Mouse (Mus musculus) intestine, postnatal 0 days (tissue): ENCODE results near the gene Nfe2l3. TPM values are rescaled to one million over a fixed set of nuclear protein-coding genes. Genes with fewer than 3 reads are reported as not detected.
A peak's percentile ranks its signal among the peaks of the same experiment; 100 is the strongest.

Experiments
- ATAC-seq: fragments of 200-750 bp; cut with Nextera tagmentation; 2 replicates; pipeline ENCODE4 v1.8.0; 2017; ENCODE audit warnings: mild to moderate bottlenecking, moderate TSS enrichment, moderate library complexity
- H3K27ac ChIP-seq: fragments of 300-500 bp; sonication (generic); 2 replicates; pipeline ENCODE4 v1.5.1; 2014; ENCODE audit warnings: mild to moderate bottlenecking, low read depth, low read length, moderate library complexity
- H3K27me3 ChIP-seq: fragments of 300-500 bp; sonication (generic); replicated peaks from 2 replicates; pipeline ENCODE4 v1.6.1; 2014; ENCODE audit warnings: low read length, mixed read lengths; ENCODE audit not compliant: control insufficient read depth, insufficient read depth
- H3K36me3 ChIP-seq: fragments of 300-500 bp; sonication (generic); 2 replicates; pipeline ENCODE4 v1.6.1; 2014; ENCODE audit warnings: mild to moderate bottlenecking, moderate library complexity; ENCODE audit not compliant: control insufficient read depth, insufficient read depth
- H3K4me1 ChIP-seq: fragments of 300-500 bp; sonication (generic); replicated peaks from 2 replicates; pipeline ENCODE4 v1.6.1; 2014; ENCODE audit warnings: antibody characterized with exemption, low read length, mixed read lengths; ENCODE audit not compliant: control insufficient read depth, insufficient read depth
- H3K4me2 ChIP-seq: fragments of 300-500 bp; sonication (generic); replicated peaks from 2 replicates; pipeline ENCODE4 v1.6.1; 2014; ENCODE audit warnings: low read depth, mild to moderate bottlenecking, moderate library complexity
- H3K4me3 ChIP-seq: fragments of 300-500 bp; sonication (generic); 2 replicates; pipeline ENCODE4 v1.5.1; 2014; ENCODE audit warnings: low read depth, low read length
- H3K9ac ChIP-seq: fragments of 300-500 bp; sonication (generic); 2 replicates; pipeline ENCODE4 v1.6.1; 2014; ENCODE audit warnings: mild to moderate bottlenecking, low read depth, low read length
- H3K9me3 ChIP-seq: fragments of 300-500 bp; sonication (generic); 2 replicates; pipeline ENCODE4 v1.6.1; 2016; ENCODE audit warnings: mixed run types; ENCODE audit not compliant: control insufficient read depth
- CTCF ChIP-seq: sonication (generic); IDR thresholded peaks from 2 replicates; pipeline ENCODE4 v1.5.1; 2016; ENCODE audit warnings: low read depth, mild to moderate bottlenecking, control low read depth, antibody characterized with exemption, moderate library complexity
- WGBS: fragments of 180-500 bp; shearing (Covaris S2); extraction: QIAGEN DNeasy Blood & Tissue Kit; methylation state at CpG from one replicate; pipeline ENCODE4 v1.1.7; 2014; 5-methylcytosine and 5-hydroxymethylcytosine counted together
- polyA plus RNA-seq: library from polyadenylated mRNA; unstranded; fragments of >200 nt; fragmentation: Nextera tagmentation; extraction: Ambion mirVana; gene quantifications from 2 replicates; pipeline ENCODE4 v1.2.1, GENCODE M21; 2015

Nfe2l3 gene
- polyA plus RNA-seq, 1 experiment from 2014 or later = 0.99 TPM

DNA sequence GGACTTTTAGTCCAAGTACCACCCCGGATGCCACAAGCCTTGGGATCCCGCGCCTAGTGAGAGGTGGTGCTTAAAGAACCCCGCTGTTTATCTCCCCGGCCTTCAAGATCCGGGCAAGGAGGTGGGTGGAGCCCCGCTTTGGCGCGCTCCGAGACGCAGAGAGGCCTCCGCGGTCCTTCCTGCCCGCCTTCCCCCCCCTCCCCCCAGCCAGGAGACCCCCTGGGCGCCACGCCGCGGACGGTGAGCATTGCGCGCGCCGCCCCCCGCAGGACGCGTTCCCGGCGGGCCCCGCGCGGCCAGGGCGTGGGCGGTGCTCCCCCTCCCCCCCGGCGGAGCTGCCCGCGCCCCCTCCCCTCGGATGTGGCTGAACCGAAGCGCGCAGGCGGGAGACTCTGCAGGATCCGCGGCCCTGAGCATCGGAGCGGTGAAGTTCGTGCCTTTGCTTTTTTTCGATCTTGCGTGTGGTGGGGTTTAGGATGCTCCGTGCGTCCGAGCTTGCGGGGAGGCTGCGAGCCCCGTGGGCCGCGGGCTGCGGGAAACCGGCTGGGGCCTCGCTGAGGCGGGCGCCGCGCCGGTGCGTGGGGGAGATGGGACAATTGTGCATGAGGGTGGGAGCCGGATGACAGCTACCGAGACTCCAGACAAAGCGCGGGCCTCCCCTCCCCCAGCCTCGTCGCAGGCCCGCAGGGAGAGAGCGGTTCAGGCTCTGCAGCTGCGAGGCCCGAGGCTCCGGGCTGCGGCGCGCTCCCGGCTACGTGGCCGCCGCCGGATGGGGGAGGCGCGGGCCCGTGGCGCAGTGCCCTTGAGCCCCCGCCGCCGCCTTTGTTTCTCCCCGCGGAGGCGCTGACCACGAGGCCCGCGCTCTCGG, 38.1 kb downstream of the Nfe2l3 start, which contains the start of gene Cbx3:
Gene Cbx3, plus strand, starts transcription at position 50 of the 868 bp plus-strand sequence.
- peak within 1 kb of the TSS; percentile 89 for H3K4me3 ChIP-seq
- peak; percentile 82 for ATAC-seq
- no peaks in the 10 kb centered on the region for H3K27me3 ChIP-seq
- WGBS = under 1% methylated on average over 69 of the region's 99 CpGs
- H3K9ac ChIP-seq = peak within 1 kb of the TSS; percentile 98
- H3K4me1 ChIP-seq = no peaks in the 10 kb centered on the region
- TF ChIP-seq CTCF = no peak
- peak within 1 kb of the TSS; percentile 62 for H3K4me2 ChIP-seq
- no peaks in the 10 kb centered on the region for H3K9me3 ChIP-seq
- H3K36me3 ChIP-seq = peaks cover 25% of the 10 kb centered on the region
- peak within 1 kb of the TSS; percentile 97 for H3K27ac ChIP-seq

DNA sequence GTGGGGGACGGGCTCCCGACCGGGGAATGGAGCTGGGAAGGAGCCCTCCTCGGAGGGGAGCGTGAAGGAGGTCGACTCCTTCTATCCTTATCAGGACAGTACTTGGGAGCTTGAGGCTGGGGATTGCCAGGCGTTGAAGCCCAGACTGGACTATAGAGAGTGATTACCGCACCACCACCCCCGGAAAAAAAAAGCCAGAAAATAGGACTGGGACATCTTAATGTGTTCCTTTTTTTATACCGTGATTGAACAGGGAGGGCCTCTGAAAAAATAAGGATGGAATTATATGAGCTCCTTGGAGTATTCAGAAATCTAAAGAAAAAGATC, 38.7 kb downstream of the Nfe2l3 start:
- Histone ChIP-seq H3K27ac (peak overlapping the region; percentile 97), H3K9me3 (no peaks in the 10 kb centered on the region), H3K9ac (peak overlapping the region; percentile 73), H3K4me3 (peak overlapping the region; percentile 89), H3K36me3 (peaks cover 24% of the 10 kb centered on the region), H3K4me1 (no peaks in the 10 kb centered on the region), H3K27me3 (no peaks in the 10 kb centered on the region), H3K4me2 (peak overlapping the region; percentile 62)
- TF ChIP-seq CTCF = no peak
- WGBS = under 1% methylated on average over 10 of the region's 10 CpGs
- ATAC-seq = no peak

DNA sequence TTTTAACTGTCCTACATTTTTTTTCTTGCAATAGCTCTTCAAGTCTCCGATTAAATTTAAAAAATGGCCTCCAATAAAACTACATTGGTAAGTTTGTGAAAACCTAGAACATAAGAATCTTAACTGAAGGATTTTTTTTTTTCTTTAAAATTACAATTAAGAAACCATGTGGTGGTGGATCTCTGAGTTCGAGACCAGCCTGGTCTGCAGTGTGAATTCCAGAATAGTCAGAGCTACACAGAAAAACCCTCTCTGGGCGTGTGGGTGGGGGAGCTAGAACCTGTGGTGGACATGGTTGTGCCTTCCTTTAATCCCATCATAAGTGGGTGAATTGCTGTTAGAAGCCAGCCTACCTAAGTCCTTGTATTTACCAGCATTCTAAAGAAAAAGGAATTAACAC, 39.3 kb downstream of the Nfe2l3 start:
- TF ChIP-seq CTCF = no peak
- H3K4me2 ChIP-seq = peak overlapping the region; percentile 62
- no peak overlapping the region for H3K9ac ChIP-seq
- whole genome bisulfite sequencing = 11% methylated on average over 3 of the region's 3 CpGs
- H3K9me3 ChIP-seq = no peaks in the 10 kb centered on the region
- H3K4me3 ChIP-seq = peak overlapping the region; percentile 89
- ATAC-seq = no peak
- no peak overlapping the region for H3K27ac ChIP-seq
- peaks cover 21% of the 10 kb centered on the region for H3K36me3 ChIP-seq
- H3K27me3 ChIP-seq = no peaks in the 10 kb centered on the region
- H3K4me1 ChIP-seq = no peaks in the 10 kb centered on the region

DNA sequence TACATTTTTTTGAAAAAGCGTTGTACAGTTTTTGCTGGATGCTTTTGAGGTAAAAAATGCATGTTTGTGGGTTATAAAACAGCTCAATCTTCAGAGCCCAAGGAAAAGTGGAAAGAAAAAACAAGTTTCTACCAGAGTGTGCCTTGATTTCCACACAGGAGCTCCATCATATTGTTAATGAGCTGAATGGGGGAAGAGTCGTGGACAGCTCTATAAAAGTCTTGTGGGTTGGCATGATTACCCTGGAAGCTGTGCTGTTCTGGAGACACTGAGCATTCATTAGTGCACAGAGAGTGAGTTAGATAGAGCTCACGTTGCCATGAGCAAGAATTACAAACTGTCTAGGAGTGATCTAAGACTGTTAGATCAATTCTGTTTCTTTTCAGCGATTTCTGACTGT, 39.7 kb downstream of the Nfe2l3 start:
- H3K4me2 ChIP-seq = peak overlapping the region; percentile 62
- no peaks in the 10 kb centered on the region for H3K9me3 ChIP-seq
- no peaks in the 10 kb centered on the region for H3K27me3 ChIP-seq
- H3K27ac ChIP-seq = no peak overlapping the region
- no peak for TF ChIP-seq CTCF
- WGBS = 27% methylated on average over 4 of the region's 4 CpGs
- peaks cover 21% of the 10 kb centered on the region for H3K36me3 ChIP-seq
- no peak overlapping the region for H3K4me3 ChIP-seq
- H3K4me1 ChIP-seq = no peaks in the 10 kb centered on the region
- ATAC-seq = no peak
- H3K9ac ChIP-seq = no peak overlapping the region

DNA sequence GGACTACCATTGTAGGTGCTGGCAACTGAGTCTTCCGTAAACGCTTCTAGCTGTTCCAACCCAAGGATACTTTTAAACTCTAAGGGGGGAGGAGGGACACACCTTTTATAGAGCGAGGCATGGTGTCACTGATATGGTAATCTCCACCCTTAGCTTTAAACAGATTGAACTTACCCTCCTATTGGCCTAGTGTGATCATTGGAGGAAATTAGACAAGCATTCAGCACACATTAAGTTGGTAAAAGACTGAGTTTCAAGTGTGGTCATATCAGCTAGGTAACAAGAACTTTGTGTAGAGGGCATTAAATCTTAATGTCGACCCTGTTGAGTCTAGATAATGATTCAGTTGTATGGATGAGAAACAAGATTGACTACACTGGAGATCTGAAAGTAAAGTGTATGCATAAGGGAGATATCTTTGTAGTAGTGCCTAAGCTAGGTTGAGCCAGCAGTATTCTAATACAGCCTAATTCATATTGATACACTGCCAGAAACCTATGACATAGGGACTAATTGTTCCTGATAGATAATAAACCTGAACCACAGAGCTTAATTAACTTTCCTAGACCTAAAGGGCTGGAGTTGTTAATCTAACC, 46.8 kb downstream of the Nfe2l3 start:
- ATAC-seq = no peak
- Histone ChIP-seq H3K4me2 (no peak overlapping the region), H3K4me3 (no peak overlapping the region), H3K36me3 (peaks cover 64% of the 10 kb centered on the region), H3K9ac (no peak overlapping the region), H3K27ac (no peak overlapping the region), H3K27me3 (no peaks in the 10 kb centered on the region), H3K4me1 (no peaks in the 10 kb centered on the region), H3K9me3 (no peaks in the 10 kb centered on the region)
- 88% methylated on average over 4 of the region's 4 CpGs for WGBS
- TF ChIP-seq CTCF = no peak

DNA sequence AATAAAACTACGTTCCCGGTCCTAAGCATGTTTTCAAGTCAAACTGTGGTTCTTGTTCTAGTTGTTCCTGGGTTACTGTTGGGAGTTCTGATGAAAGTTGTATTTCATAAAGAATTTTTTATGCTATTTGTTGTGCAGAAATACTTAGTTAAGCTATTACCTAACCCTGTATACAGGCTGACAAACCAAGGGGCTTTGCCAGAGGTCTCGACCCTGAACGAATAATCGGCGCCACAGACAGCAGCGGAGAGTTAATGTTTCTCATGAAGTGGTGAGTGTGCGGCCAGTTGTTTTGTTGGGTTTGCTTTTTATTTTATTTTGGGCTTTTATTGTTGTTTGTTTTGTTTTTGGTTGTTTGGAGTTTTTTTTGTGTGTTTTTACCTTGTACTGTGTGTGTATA, 49.1 kb downstream of the Nfe2l3 start:
- Histone ChIP-seq H3K4me1 (no peaks in the 10 kb centered on the region), H3K4me2 (no peak overlapping the region), H3K4me3 (no peak overlapping the region), H3K36me3 (peaks cover 54% of the 10 kb centered on the region), H3K27me3 (no peaks in the 10 kb centered on the region), H3K27ac (no peak overlapping the region), H3K9me3 (no peaks in the 10 kb centered on the region), H3K9ac (no peak overlapping the region)
- ATAC-seq = no peak
- TF ChIP-seq CTCF = no peak
- 93% methylated on average over 8 of the region's 8 CpGs for WGBS
